27 mouse cellular contexts compared by ENCODE assay signal in the genomic region with DNA sequence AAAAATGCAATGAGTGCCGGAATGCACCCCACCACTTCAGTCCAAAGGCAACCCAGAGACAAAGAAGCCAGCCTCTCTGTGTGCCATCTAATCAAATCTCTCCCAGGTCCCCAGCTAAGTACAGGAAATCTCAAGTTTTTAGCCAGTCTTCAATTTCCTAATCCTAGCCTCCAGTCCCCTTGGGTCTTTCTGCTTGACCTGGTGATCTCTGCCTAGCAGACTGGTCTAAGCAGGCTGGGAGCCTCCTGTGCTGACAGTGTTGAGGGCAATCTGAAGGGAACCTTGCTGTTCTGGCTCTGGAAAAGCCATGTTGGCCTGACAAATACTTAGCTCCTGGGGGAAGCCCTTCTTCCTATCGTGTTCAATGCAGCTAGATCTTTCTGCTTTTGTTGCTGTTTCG.
A peak's percentile ranks its signal among the peaks of the same experiment; 100 is the strongest.
DNase-seq lines count a peak whose midpoint lies in the region; ATAC-seq lines count a peak whose summit lies in the region.
"Had no signal": no experiment of that assay in that cellular context is flagged by ENCODE, and none has a peak within 500 bp of the region (broad histone marks: within the 10 kb centered on the region; RNA-seq: fewer than 3 reads in every experiment).

No protein-coding gene starts in this region.

- DNase-seq in forebrain, embryonic 11.5 days (ENCODE audit: low spot score), result peak; percentile 52
- DNase-seq in neural tube, embryonic 11.5 days (ENCODE audit: low spot score), result peak; percentile 10
- peak; percentile 39 for DNase-seq in embryo, embryonic 11 days
- DNase-seq in mesoderm, embryonic 11.5 days (ENCODE audit: low read depth, low spot score), result peak; percentile 27
- DNase-seq: cerebellum, adult 9-10 months; cerebellum, postnatal 36 days; gastrocnemius, postnatal 14 days; heart, postnatal 36 days; kidney, adult 8-10 months; kidney, postnatal 14 days; liver; lung, adult 2 months; lung, postnatal 10 days; right cerebral cortex, postnatal 25 days; thymus, postnatal 14 days had no signal

- H3K4me3 ChIP-seq in forebrain, embryonic 11.5 days (ENCODE audit: low read depth, low read length), result no peak overlapping the region
- no peak overlapping the region for H3K4me3 ChIP-seq in forebrain, embryonic 12.5 days (replicated peaks)
- no peak overlapping the region for H3K4me3 ChIP-seq in neural tube, embryonic 11.5 days (ENCODE audit: low read depth, low read length)
- H3K4me3 ChIP-seq in neural tube, embryonic 15.5 days (replicated peaks), result no peak overlapping the region
- no peak overlapping the region for H3K4me3 ChIP-seq in heart, embryonic 12.5 days
- H3K4me3 ChIP-seq: embryonic facial prominence, embryonic 12.5 days; hindbrain, embryonic 15.5 days; intestine, embryonic 15.5 days; neural tube, embryonic 12.5 days; stomach, embryonic 15.5 days had no signal

- H3K36me3 ChIP-seq in forebrain, embryonic 11.5 days (ENCODE audit: control insufficient read depth, insufficient read depth, low read length), result no peaks in the 10 kb centered on the region
- no peaks in the 10 kb centered on the region for H3K36me3 ChIP-seq in forebrain, embryonic 12.5 days (replicated peaks)
- no peaks in the 10 kb centered on the region for H3K36me3 ChIP-seq in neural tube, embryonic 11.5 days (ENCODE audit: control insufficient read depth, insufficient read depth, low read length)
- no peaks in the 10 kb centered on the region for H3K36me3 ChIP-seq in neural tube, embryonic 15.5 days
- H3K36me3 ChIP-seq in heart, embryonic 12.5 days, result no peaks in the 10 kb centered on the region
- H3K36me3 ChIP-seq: embryonic facial prominence, embryonic 12.5 days; hindbrain, embryonic 15.5 days; intestine, embryonic 15.5 days; neural tube, embryonic 12.5 days; stomach, embryonic 15.5 days had no signal

- no peaks in the 10 kb centered on the region for H3K27me3 ChIP-seq in forebrain, embryonic 11.5 days (ENCODE audit: control insufficient read depth, insufficient read depth, low read length)
- H3K27me3 ChIP-seq in forebrain, embryonic 12.5 days, result no peaks in the 10 kb centered on the region
- no peaks in the 10 kb centered on the region for H3K27me3 ChIP-seq in neural tube, embryonic 11.5 days (ENCODE audit: control insufficient read depth, insufficient read depth, low read length)
- H3K27me3 ChIP-seq in neural tube, embryonic 15.5 days (replicated peaks), result no peaks in the 10 kb centered on the region
- no peaks in the 10 kb centered on the region for H3K27me3 ChIP-seq in heart, embryonic 12.5 days (replicated peaks)
- H3K27me3 ChIP-seq: embryonic facial prominence, embryonic 12.5 days; hindbrain, embryonic 15.5 days; intestine, embryonic 15.5 days; neural tube, embryonic 12.5 days; stomach, embryonic 15.5 days had no signal

- no peaks in the 10 kb centered on the region; the same call in 1 of the 2 replicates for H3K9me3 ChIP-seq in forebrain, embryonic 11.5 days (ENCODE audit: control insufficient read depth, low read length)
- H3K9me3 ChIP-seq in forebrain, embryonic 12.5 days, result no peaks in the 10 kb centered on the region
- H3K9me3 ChIP-seq in neural tube, embryonic 11.5 days (ENCODE audit: control insufficient read depth, low read length), result no peaks in the 10 kb centered on the region
- no peaks in the 10 kb centered on the region for H3K9me3 ChIP-seq in neural tube, embryonic 15.5 days (replicated peaks)
- H3K9me3 ChIP-seq in heart, embryonic 12.5 days (replicated peaks), result no peaks in the 10 kb centered on the region
- H3K9me3 ChIP-seq: embryonic facial prominence, embryonic 12.5 days; hindbrain, embryonic 15.5 days; intestine, embryonic 15.5 days; stomach, embryonic 15.5 days had no signal

- no peak overlapping the region for H3K4me2 ChIP-seq in forebrain, embryonic 11.5 days (ENCODE audit: low read depth, low read length, severe bottlenecking)
- H3K4me2 ChIP-seq in forebrain, embryonic 12.5 days, result no peak overlapping the region
- no peak overlapping the region for H3K4me2 ChIP-seq in neural tube, embryonic 11.5 days (ENCODE audit: low read depth)
- no peak overlapping the region for H3K4me2 ChIP-seq in neural tube, embryonic 15.5 days
- H3K4me2 ChIP-seq in heart, embryonic 12.5 days, result no peak overlapping the region
- H3K4me2 ChIP-seq: embryonic facial prominence, embryonic 12.5 days; hindbrain, embryonic 15.5 days; intestine, embryonic 15.5 days; neural tube, embryonic 12.5 days; stomach, embryonic 15.5 days had no signal

- H3K27ac ChIP-seq in forebrain, embryonic 11.5 days (ENCODE audit: low read depth, low read length), result no peak overlapping the region
- H3K27ac ChIP-seq in forebrain, embryonic 12.5 days, result no peak overlapping the region
- no peak overlapping the region for H3K27ac ChIP-seq in neural tube, embryonic 11.5 days (ENCODE audit: low read depth, low read length)
- no peak overlapping the region for H3K27ac ChIP-seq in neural tube, embryonic 15.5 days (replicated peaks)
- H3K27ac ChIP-seq in heart, embryonic 12.5 days (ENCODE audit: poor library complexity, severe bottlenecking), result no peak overlapping the region
- H3K27ac ChIP-seq: embryonic facial prominence, embryonic 12.5 days; hindbrain, embryonic 15.5 days; intestine, embryonic 15.5 days; liver, embryonic 14.5 days; macrophage; neural tube, embryonic 12.5 days; stomach, embryonic 15.5 days had no signal

- no peak overlapping the region for H3K9ac ChIP-seq in forebrain, embryonic 11.5 days (ENCODE audit: low read length)
- no peak overlapping the region for H3K9ac ChIP-seq in forebrain, embryonic 12.5 days
- H3K9ac ChIP-seq in neural tube, embryonic 11.5 days (ENCODE audit: low read length), result no peak overlapping the region
- no peak overlapping the region for H3K9ac ChIP-seq in neural tube, embryonic 15.5 days (replicated peaks)
- H3K9ac ChIP-seq in heart, embryonic 12.5 days, result no peak overlapping the region
- H3K9ac ChIP-seq: embryonic facial prominence, embryonic 12.5 days; hindbrain, embryonic 15.5 days; intestine, embryonic 15.5 days; liver, embryonic 14.5 days; neural tube, embryonic 12.5 days; stomach, embryonic 15.5 days had no signal

- WGBS in forebrain, embryonic 11.5 days, result 35% methylated on average over 3 of the region's 3 CpGs
- 33% methylated on average over 3 of the region's 3 CpGs for WGBS in forebrain, embryonic 12.5 days
- 53% methylated on average over 3 of the region's 3 CpGs for WGBS in neural tube, embryonic 11.5 days
- 32% methylated on average over 3 of the region's 3 CpGs for WGBS in neural tube, embryonic 15.5 days
- 76% methylated on average over 3 of the region's 3 CpGs for WGBS in heart, embryonic 12.5 days

- no peak for ATAC-seq in forebrain, embryonic 11.5 days (replicated peaks; ENCODE audit: low FRiP score)
- no peak for ATAC-seq in forebrain, embryonic 12.5 days (ENCODE audit: low FRiP score)
- ATAC-seq in neural tube, embryonic 11.5 days (ENCODE audit: insufficient read depth, low FRiP score, low TSS enrichment), result no peak
- no peak for ATAC-seq in neural tube, embryonic 15.5 days (ENCODE audit: low FRiP score)
- no peak for ATAC-seq in inflammation-experienced regulatory T-cells, adult 6 months
- no peak for ATAC-seq in heart, embryonic 12.5 days (ENCODE audit: insufficient number of reproducible peaks, low FRiP score)
- ATAC-seq: intestine, embryonic 15.5 days; midbrain, embryonic 16.5 days had no signal

- H3K4me1 ChIP-seq in forebrain, embryonic 11.5 days (replicated peaks; ENCODE audit: control insufficient read depth, insufficient read depth, low read length), result no peaks in the 10 kb centered on the region
- H3K4me1 ChIP-seq in forebrain, embryonic 12.5 days, result 0 out of 2 replicates have a peak, but pooled peaks cover 3% of the 10 kb centered on the region
- H3K4me1 ChIP-seq in neural tube, embryonic 11.5 days (ENCODE audit: control insufficient read depth, insufficient read depth, low read length), result 0 out of 2 replicates have a peak, but pooled peaks cover 3% of the 10 kb centered on the region
- no peaks in the 10 kb centered on the region for H3K4me1 ChIP-seq in neural tube, embryonic 15.5 days
- H3K4me1 ChIP-seq in heart, embryonic 12.5 days (replicated peaks), result no peaks in the 10 kb centered on the region
- H3K4me1 ChIP-seq: embryonic facial prominence, embryonic 12.5 days; hindbrain, embryonic 15.5 days; intestine, embryonic 15.5 days; neural tube, embryonic 12.5 days; stomach, embryonic 15.5 days had no signal
